Mouse (Mus musculus) heart, adult 18-20 months (tissue): Measurements from ENCODE around the gene Raet1e. TPM values are rescaled to one million over a fixed set of nuclear protein-coding genes. Genes with fewer than 3 reads are reported as not detected.
"Not testable (repeated sequence)": the region's sequence is repeated elsewhere in the genome, so short reads cannot be mapped to it uniquely, and the experiment has no call there.

Experiments used
- DNase-seq, 2 experiments: peaks; one replicate each; pipeline ENCODE4 v3.0.0; 2021 to 2022; ENCODE audit warnings: mixed read lengths in 1 of 2
- total RNA-seq, 2 experiments: library from RNA; stranded (reverse); gene quantifications; 2 replicates each; pipeline ENCODE4 v1.2.3; 2021

Gene Raet1e
- total RNA-seq, 2 experiments from 2014 or later = 0.39 TPM; not detected in 1

DNA sequence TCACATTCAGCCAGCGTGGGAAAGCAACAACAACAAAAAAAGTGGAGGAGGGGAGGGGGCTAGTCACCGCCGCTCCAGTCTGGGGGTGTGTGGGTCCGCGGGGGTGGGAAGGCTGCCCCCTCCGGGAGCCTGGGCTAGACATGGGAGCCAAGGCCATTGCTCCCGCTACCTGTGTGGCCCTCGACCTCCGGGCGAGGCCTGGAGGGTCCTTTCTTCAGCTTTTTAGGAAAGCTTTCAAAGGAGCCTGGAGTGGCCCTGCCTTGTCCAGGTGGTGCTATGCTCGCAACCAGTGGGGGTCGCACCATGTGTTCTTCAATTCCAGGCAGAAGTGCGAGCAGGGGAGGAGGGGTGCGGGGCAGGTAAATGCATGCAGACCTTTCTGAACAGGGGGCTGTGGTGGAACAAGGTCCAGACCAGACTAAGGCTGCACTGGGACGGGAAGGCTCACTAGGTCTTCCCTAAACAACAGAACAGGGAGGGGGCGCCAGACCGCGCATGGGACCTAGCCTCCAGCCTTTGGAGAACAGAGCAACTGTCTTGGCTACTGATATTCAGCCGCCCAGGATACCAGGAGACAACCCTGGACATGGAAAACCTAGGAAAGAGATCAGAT, 116.2 kb downstream of the Raet1e start:
- DNase-seq = no peak

DNA sequence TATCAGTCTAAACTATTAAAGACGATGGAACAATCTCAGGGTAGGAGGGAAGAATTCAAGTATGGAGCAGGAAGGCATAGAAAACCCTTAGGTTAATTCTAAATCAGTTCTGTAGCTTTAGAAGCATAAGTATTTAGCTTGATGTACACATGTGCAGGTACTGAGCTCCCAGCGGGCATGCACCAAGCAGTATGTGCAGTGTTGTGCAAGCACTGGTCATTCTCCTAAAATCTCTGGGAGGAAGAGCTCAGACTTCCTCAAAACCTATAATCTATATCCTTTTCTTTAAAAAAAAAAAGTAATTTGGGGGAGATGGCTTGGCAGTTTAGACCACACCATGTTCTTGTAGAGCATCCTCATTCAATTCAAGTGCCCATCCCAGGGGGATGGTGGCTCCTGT, 120.1 kb downstream of the Raet1e start:
- DNase-seq = not testable (repeated sequence)

DNA sequence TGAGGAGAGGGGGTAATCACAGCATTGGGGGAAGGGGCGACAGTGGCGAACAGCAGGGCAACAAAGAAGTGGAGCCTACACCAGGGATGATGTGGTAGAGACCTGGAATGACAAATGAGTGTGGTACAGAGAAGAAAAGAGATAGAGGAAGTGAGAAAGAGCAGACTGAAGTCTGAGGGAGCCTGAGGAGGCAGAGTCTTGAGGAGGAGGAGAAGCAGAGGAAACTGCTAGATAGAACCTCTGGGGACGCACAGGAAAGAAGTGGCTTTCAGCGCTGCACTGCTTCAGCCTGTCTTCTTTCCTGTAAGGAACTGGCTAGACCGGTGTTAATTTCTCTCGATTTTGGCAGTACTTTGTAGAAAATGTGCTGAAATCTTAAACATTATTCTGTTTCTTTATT, 124.4 kb downstream of the Raet1e start:
- no peak for DNase-seq

DNA sequence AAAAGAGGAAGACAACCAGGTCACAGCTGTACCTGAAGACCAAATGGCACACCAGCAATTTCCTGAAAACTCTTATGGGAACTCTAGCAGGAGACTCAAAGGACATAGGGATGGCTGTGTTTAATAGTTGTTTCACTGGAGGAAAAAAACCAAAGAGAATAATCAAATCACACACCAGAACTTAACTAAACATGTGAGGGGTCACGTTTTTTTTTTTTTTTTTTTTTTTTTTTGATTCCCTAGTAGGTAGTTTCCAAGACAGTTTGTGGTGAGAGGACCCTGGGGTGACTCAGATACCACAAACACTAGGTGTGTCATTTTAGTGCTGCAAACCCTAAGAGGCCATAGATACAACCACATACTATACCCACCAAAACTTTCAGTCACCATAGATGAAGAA, 137.3 kb downstream of the Raet1e start:
- DNase-seq = no peak

DNA sequence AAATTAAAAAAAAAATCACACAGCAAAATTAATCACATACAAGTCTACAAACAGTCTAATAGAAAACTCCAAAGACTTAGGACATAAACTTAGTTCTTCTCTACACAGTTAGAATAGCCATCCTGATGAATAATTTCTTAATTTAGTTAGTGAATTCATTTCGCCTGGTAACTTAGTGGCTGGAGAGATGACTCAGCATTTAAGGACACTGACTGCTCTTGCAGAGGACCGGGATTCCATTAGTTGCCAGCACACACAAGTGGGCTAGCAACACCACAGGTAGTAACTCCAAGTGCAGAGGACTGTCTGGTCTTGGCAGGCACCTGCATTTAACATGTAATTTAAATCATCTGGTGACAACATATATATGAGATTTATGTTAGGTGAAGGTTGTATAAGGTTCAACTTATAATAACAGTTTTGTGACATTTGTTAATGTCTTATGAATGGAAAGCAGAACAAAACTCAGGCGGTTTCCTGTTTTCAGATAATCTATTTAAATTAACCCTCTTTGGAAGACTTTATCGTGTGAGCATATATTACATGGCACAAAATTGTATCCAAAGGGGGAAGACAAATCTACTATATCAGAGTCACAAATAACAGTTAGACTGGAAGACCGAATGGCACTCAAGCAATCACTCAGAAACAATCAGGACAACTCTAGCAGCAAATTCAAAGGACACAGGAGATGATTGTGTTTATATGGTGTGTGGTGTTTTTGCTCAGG, 138.8 kb downstream of the Raet1e start:
- no peak for DNase-seq

DNA sequence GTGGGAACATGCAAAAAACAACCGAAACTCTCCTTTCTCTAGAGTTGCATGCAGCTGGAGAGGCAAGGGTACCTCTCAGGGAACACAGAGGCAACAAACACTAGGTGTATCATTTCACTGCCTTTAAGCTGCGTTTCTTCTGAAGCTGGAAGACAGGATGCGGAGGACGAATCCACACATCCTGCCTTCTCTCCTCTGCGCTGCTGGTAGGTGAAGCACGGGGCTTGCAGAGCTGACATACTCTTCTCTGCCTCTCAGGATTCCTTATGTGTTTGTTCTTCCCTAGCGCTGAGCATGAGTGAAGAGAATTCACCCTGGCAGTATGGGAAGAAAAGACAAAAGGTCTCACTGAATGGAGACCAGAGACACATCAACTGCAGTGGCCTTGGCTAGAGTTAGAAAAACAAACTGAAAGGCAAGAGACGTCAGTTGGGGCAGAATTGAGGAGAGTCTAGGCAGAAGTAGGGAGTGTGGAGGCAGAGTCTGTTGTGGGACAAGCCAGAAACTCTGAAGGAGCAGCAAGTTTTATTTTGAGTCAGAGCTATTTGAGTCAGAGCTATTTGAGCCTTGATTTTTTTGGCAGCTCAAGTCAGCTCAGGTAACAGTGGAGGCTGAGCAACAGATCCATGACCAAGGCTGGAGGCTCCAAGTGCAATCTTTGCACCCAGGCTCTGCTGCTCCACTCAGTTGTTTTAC, 139.5 kb downstream of the Raet1e start:
- DNase-seq = no peak

DNA sequence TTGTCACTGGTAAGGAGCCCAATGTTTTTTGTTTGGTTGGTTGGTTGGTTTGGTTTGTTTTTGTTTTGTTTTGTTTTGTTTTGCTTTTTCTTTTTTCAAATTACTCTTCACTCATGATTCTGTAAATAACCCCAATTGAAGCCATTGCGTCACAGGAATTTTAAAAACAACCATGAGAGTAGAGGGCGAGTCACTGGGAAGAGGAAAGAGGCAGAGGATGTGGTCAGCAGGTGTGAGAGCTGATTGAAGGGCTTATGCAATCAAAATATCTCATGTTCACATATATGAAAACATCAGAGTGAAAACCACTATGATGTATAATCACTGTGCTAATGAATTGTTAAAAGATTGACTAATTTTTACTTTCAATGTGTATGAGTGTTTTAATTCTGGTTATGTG, 141.0 kb downstream of the Raet1e start:
- DNase-seq = no peak

DNA sequence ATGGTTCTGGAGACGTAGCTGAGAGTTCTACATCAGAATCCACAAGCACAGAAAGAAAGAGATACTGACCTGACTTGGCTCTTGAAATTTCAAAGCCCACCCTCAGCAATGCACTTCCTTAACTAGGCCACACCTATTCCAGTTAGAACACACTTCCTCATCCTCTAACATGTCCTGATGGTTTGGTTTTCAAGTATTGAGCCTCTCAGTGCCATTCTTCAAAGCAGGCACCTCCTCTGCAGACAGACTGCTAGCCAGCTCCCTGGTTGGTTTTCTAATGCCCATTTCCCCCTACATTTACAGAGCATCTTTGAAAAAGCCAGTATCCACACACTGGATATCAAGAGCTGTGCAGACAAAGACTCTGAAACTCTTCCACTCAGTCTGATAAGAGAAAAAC, 143.3 kb downstream of the Raet1e start:
- no peak for DNase-seq

DNA sequence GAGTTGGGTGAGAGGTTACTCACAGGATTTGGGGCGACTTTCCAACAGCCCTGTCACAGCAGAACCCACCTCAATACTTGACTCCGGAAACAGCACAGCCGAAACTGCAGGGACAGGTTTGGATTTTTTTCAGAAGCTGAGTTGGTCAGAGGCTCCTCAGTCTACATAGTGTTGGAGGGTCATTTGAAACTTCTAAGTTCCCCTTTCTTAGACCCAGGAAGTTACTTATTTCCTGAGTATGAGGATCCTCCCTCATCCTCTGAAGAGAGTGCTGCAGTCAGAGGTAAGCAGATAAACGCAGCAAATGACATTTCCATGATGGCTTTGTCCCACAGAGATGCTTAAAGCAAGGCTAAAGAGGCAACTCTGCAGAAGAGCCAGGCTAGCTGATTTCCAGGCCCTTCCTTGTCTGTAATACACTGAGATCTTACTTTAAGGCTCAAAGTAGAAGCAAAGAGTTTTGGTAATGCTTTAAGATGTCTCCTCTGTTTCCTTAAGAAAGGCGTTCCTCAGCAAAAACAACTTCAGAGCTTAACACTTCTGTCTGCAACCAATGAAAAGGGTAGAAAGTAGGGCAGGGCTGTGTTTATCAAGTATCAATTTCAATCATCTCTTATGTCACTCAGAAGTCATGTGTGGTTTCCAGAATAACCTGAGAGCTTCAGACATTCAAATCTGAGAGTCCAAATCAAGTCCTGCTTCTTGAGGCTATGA, 144.1 kb downstream of the Raet1e start:
- peak in 1 of 2 experiments; percentile 6 for DNase-seq

DNA sequence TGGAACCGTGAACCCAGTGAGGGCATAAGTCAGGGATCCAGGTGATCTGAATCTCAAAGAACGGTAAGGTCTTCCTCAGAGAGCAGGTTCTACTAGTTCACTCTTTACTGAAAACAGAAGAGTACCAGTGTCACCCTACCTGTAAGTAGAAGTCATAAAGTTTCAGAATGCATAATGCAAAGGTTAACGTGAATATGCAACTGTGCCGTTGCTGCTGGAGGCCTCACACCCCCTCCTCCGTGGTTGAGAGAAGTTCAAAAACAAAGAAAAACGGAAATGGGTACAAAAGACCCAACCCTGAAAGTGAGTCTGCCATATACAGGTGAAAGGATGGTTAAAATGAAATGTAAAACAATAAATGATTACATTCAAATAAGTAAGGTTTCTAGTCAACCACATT, 145.4 kb downstream of the Raet1e start:
- no peak for DNase-seq

DNA sequence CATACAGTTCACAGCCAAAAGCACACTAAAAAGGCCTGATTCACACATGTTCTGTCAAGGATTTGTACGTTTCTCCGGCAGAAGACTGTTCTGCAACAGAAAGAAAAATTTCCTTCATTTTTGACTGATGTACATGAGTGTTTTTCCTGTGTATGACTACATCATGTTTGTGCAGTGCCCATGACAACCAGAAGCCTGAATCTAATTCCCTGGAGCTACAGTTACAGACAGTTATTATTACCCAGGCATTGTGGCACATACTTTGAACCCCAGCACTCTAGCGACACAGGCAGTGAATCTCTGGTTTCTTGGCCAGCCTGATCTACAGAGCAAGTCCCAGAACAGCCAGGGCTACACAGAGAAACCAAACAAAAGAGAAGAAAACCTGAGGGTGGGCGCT, 147.4 kb downstream of the Raet1e start:
- DNase-seq = no peak

DNA sequence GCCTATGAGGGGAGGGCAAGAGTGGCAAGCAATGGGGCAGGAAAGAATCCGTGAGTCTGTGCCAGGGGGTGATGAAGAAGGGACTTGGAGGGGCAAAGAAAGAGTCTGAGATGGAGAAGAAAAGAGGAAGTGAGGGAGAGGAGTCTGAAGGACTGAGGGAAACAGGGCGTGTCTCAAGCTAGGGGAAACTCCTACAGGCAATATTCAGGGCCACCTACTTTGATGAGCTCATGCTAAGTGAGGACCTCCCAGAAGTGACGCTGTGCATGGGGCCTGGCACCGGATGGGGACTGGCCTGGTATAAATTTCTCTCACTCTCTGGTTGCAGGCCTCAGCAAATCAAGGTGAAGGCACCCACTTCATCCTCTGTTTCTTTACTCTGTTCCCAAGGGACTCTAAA, 148.1 kb downstream of the Raet1e start:
- DNase-seq = peak in 1 of 2 experiments; percentile 13

DNA sequence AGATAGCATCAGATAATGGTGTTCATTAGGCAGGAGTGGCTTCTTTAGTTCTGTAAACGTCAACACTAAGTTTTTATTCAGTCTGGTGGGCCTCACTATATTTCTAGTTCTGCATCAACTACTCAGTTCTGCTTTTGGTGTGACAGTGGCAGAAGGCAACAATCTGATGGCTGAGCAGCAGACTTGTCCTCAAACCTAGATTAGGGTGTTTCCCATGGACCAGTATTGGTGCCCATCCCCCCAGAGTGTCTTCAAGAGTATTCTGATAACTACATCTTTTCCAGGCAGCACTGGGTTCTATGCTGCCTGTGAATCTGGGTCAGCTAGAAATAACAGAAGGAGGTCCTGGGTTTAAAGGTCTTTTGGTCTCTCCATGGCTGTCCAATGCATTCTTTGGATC, 149.9 kb downstream of the Raet1e start:
- DNase-seq = no peak

DNA sequence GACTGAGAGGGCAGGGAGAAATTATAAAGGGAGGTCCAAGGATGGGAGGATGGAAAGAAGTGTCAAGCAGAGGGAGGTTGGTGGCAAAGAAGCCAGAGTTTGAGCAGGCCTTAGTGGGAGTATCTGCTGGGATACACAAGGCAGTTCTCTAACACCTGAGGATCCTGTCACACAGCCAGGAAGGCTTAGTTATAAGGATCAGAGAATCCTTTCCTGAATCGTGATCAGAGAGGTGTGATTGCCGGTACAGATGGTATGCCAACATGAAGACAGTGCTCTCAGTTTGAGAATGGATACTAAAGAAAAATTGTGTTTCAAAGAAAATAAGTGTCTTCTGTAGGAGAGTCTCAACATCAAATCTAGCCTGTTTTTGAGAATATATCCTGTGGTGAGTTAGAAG, 164.5 kb downstream of the Raet1e start:
- DNase-seq = no peak

DNA sequence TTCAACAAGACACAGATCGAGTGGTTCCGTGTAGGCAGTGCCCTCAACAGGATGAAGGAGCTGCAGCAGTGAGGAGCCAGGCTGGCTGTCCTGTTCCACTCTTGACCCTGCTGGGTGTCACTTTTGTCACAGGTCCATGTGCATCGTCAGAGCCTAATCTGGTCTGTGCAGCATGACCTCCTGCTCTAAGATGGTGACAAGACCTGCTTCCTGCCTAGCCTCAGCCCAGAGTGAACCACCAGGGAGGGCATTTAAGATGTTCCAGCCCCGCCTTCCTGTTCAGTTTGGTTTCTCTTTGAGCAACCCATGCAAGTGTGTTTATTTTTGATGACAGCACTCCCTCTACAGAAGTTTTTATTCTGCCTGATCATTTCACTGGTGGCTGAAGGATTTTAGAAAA, 187.4 kb downstream of the Raet1e start:
- DNase-seq = not testable (repeated sequence)

DNA sequence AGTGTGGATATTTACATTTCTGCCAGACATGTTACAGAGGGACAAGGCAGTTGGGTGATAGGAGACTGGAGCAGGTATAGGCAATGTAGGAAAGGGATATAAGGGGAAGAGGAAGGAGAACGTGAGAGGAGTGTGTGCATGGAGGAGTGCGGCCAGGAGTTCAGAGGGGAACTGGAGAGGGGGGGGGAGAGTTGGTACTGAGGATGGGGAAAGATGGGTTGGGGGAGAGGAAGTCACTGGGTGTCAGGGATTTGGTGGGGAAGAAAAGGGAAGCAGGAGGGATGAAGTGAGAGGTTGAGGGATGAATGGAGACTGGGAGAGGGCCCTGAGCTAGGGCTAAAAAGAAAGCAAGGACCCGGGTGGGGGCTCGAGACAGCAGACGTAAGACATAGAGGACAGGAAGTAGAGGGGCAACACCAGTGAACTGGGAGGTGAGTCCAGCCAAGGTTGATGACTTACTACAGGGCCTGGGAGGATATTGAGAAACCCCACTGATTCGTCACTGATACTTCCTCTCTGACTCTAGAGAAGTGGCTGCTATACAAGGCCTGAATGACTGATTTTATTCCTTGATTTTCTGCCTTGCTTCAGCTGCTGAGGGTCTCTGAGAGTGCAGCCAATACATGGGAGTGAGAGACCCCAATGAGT, 195.3 kb downstream of the Raet1e start:
- not testable (repeated sequence) for DNase-seq

DNA sequence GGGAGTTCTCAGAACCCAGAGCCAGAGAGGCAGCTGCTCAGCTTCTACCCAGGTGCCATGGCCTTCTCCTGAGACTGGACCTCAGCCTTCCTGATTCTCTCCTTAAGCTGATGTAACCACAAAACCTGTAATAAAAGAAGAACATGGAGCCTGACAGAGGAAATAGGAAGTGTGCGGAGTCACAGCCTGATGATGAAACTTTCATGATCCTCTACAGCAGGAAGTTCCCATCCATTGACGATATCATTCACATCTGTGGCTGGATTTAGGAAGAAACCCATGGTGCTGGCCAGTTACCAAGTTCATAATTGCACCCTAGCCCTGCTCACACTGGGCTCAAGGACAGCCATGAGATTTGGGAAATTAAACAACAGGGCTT, 195.8 kb downstream of the Raet1e start:
- peak in 1 of 2 experiments; percentile 1 for DNase-seq

DNA sequence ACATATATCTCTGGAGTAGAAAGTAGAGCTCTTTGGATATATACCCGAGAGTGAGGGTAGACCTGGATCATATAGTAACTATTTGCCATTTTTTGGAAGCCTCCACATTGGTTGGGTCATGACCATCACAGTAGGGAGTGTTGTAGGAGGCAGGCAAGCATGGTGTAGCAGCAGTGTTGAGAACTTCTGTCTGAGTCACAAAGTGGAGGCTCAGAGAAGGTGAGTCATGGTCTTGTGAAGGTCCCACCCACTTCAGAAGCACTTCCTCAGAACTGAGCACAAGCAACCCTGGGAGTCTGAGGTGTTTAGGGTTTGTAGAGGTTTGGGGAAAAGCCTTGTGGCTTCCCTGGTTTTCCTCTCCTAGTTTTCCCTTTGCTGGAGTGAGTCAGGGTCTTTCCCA, 199.0 kb downstream of the Raet1e start:
- DNase-seq = not testable (repeated sequence)

DNA sequence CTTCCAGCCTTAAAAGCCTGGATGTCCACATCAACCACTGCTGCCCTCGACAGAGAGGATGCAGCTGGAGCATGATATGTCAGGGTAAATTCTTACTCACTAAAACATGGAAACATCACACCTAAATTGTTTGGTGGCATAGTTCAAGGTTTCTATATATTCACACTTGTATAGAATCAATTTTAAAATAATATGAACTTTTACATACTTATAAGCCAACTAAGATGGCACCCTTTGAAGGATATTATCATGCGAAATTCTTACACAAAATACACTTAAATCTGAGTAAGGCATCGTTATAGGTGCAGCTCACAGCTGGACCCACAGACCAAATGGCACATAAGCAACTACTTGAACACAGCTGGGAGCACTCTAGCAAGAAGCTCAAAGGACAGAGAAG, 201.9 kb downstream of the Raet1e start, which contains the start of gene Raet1d:
Gene Raet1d, plus strand, starts transcription at position 301 of the 400 bp plus-strand sequence.
- not testable (repeated sequence) for DNase-seq

DNA sequence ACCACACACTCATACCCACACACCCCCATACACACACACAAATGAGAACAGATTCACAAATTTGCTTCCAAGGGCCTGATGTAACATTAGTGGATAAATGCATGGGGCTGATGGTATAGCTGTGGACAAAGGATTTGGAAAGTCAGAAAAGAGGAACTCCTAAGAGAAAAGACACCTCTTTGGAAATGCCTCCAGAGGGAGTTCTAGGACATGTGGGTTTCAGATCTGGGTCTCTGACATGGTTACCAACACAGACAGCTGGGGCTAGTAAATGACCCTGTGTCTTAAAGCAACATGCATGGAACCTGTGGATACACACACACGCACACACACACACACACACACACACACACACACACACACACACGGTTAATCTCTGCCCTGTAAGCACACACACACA, 202.6 kb downstream of the Raet1e start:
- DNase-seq = not testable (repeated sequence)

DNA sequence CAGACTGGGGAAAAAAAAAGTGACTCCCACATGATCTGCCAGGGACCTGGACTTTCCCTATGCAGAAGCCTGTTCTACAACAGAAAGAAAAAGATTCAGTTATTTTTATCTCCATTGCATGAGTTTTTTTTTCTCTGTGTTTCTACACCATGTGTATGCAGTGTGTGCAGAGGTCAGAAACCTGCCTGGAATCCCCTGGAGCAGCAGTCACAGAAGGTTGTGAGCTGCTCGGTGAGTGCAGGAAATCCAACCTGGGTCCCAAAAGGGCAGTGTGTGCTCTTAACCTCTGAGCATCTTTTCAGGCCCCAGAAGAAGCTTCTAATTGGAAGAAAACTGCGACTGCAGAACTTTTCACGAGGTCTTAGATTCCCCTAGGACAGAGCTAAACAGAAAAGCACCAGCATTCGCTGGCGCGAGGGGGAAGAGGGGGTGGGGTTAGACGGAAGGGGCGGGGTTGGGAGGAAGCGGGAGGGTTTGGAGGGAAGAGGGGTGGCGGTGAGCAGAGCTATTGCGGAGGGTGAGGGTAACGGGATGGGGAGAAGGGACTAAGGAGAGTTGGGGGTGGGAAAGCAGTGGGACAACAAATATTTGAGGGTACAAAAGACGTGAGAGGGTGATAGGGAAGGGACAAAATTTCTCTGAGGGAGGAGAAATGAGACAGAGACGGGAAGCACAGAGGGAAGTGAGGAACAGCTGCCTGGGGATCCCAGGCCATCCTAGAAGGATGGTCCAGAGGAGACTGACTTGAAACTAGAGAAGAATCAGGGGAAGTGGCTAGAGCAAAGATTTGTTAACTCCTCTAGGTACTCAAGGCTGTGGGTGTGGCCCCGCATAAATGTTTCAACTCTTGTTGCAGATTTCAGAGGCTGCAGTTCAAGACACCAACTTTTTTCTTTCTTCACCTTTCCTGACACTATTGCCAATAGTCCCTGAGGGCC, 203.3 kb downstream of the Raet1e start:
- not testable (repeated sequence) for DNase-seq
